22 mouse cellular contexts compared by ENCODE assay signal in the genomic region with DNA sequence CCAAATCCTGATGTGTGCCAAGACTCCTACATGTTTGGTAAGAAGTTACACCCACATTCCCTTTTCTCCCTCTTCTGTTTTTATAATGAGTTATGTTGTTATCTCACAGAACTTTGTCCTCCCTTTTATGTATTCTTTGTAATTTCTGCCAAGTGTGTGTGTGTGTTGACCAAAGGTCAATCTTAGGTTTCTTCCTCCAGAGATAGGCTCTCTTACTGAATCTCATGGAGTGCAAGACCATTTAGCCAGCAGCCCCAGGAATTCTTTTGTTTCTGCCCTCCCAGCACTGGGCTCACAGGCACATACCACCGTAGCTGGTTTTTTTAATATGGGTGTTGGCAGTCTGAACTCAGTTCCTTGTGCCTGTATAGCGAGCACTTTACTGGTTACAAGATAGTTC.
"Had no signal": no experiment of that assay in that cellular context is flagged by ENCODE, and none has a peak within 500 bp of the region (broad histone marks: within the 10 kb centered on the region; RNA-seq: fewer than 3 reads in every experiment).

No protein-coding gene starts in this region.

- H3K9me3 ChIP-seq: limb, embryonic 10.5 days; limb, embryonic 13.5 days; midbrain, embryonic 10.5 days; midbrain, embryonic 13.5 days; neural tube, embryonic 13.5 days had no signal

- H3K36me3 ChIP-seq: limb, embryonic 10.5 days; limb, embryonic 13.5 days; midbrain, embryonic 10.5 days; midbrain, embryonic 13.5 days; neural tube, embryonic 13.5 days had no signal

- H3K9ac ChIP-seq: limb, embryonic 13.5 days; liver, embryonic 14.5 days; liver, postnatal 0 days; lung, embryonic 14.5 days; midbrain, embryonic 13.5 days; neural tube, embryonic 13.5 days had no signal

- H3K4me3 ChIP-seq: left cerebral cortex, adult 2 months; limb, embryonic 10.5 days; limb, embryonic 13.5 days; megakaryocyte, embryonic 14.5 days; midbrain, embryonic 10.5 days; midbrain, embryonic 13.5 days; myocyte; neural tube, embryonic 13.5 days had no signal

- H3K4me2 ChIP-seq: limb, embryonic 13.5 days; lung, embryonic 14.5 days; midbrain, embryonic 13.5 days; neural tube, embryonic 13.5 days had no signal

- H3K27ac ChIP-seq: left cerebral cortex, adult 2 months; limb, embryonic 10.5 days; limb, embryonic 13.5 days; liver, embryonic 14.5 days; midbrain, embryonic 10.5 days; midbrain, embryonic 13.5 days; neural tube, embryonic 13.5 days had no signal

- ATAC-seq: inflammation-experienced regulatory T-cells, adult 6 months; liver, postnatal 0 days; lung, postnatal 0 days; midbrain, embryonic 13.5 days; midbrain, embryonic 16.5 days had no signal

- DNase-seq: kidney, adult 18-20 months; kidney, adult 9 months; kidney, postnatal 14 days; kidney, postnatal 4 days; layer of hippocampus, postnatal 36 days; liver; liver, postnatal 0 days; lung, embryonic 14.5 days; lung, postnatal 36 days; thymus, postnatal 25 days had no signal

- H3K4me1 ChIP-seq: limb, embryonic 10.5 days; limb, embryonic 13.5 days; megakaryocyte, embryonic 14.5 days; midbrain, embryonic 13.5 days; neural tube, embryonic 13.5 days had no signal

- H3K27me3 ChIP-seq: limb, embryonic 13.5 days; megakaryocyte, embryonic 14.5 days; midbrain, embryonic 13.5 days; neural tube, embryonic 13.5 days had no signal
